Comparison of ENCODE assay signal across 29 mouse cellular contexts in genomic region chr6:87536270-87536669, GRCm38 (mm10). TPM values are rescaled to one million over a fixed set of nuclear protein-coding genes. Genes with fewer than 3 reads are reported as not detected.
A peak's percentile ranks its signal among the peaks of the same experiment; 100 is the strongest.
DNase-seq lines count a peak whose midpoint lies in the region; ATAC-seq and TF ChIP-seq lines count a peak whose summit lies in the region.
"Had no signal": no experiment of that assay in that cellular context is flagged by ENCODE, and none has a peak within 500 bp of the region (broad histone marks: within the 10 kb centered on the region; RNA-seq: fewer than 3 reads in every experiment).

No protein-coding gene starts in this region.

- peaks cover 21% of the 10 kb centered on the region for H3K27me3 ChIP-seq in liver, embryonic 16.5 days (ENCODE audit: control insufficient read depth, insufficient read depth, low read depth, low read length)
- peaks cover 20% of the 10 kb centered on the region for H3K27me3 ChIP-seq in liver, embryonic 11.5 days (replicated peaks; ENCODE audit: control insufficient read depth, insufficient read depth, low read length)
- no peaks in the 10 kb centered on the region for H3K27me3 ChIP-seq in neural tube, embryonic 15.5 days (replicated peaks)
- H3K27me3 ChIP-seq: hindbrain, embryonic 13.5 days had no signal

- no peaks in the 10 kb centered on the region for H3K36me3 ChIP-seq in liver, embryonic 16.5 days (ENCODE audit: control insufficient read depth, insufficient read depth)
- no peaks in the 10 kb centered on the region for H3K36me3 ChIP-seq in liver, embryonic 11.5 days (ENCODE audit: control insufficient read depth, insufficient read depth, low read length)
- H3K36me3 ChIP-seq in macrophage (ENCODE audit: inconsistent target): no peaks in the 10 kb centered on the region
- H3K36me3 ChIP-seq in neural tube, embryonic 15.5 days: no peaks in the 10 kb centered on the region
- H3K36me3 ChIP-seq: embryonic facial prominence, embryonic 13.5 days; forebrain, embryonic 10.5 days; G1E; heart, embryonic 12.5 days; hindbrain, embryonic 13.5 days; limb, embryonic 10.5 days; limb, embryonic 15.5 days; liver, embryonic 15.5 days; midbrain, embryonic 13.5 days had no signal

- no peak overlapping the region for H3K4me3 ChIP-seq in liver, embryonic 16.5 days (ENCODE audit: low read depth, low read length)
- H3K4me3 ChIP-seq in liver, embryonic 11.5 days (ENCODE audit: low read depth, low read length): no peak overlapping the region
- no peak overlapping the region for H3K4me3 ChIP-seq in bone marrow, adult 2 months (replicated peaks; ENCODE audit: control insufficient read depth, low read depth, low read length)
- H3K4me3 ChIP-seq in macrophage (ENCODE audit: inconsistent target): no peak overlapping the region
- no peak overlapping the region for H3K4me3 ChIP-seq in neural tube, embryonic 15.5 days (replicated peaks)
- H3K4me3 ChIP-seq: embryonic facial prominence, embryonic 13.5 days; forebrain, embryonic 10.5 days; heart, embryonic 12.5 days; hindbrain, embryonic 13.5 days; layer of hippocampus, adult 2 months; limb, embryonic 10.5 days; limb, embryonic 15.5 days; liver, embryonic 15.5 days; midbrain, embryonic 13.5 days had no signal

- 57% methylated on average over 8 of the region's 8 CpGs for WGBS in liver, embryonic 16.5 days (ENCODE audit: insufficient replicate concordance)
- 67% methylated on average over 8 of the region's 8 CpGs for WGBS in liver, embryonic 11.5 days
- WGBS in bone marrow, adult 2 months: 53% methylated on average over 8 of the region's 8 CpGs
- 78% methylated on average over 7 of the region's 8 CpGs for WGBS in macrophage (ENCODE audit: missing documents)
- 67% methylated on average over 8 of the region's 8 CpGs for WGBS in neural tube, embryonic 15.5 days

- TF ChIP-seq CTCF in bone marrow, adult 2 months (IDR thresholded peaks at IDR 0.05; ENCODE audit: control insufficient read depth, insufficient read depth, low read length): no peak

- TF ChIP-seq POLR2A in bone marrow, adult 2 months (IDR thresholded peaks at IDR 0.05; ENCODE audit: borderline replicate concordance, control insufficient read depth, low read depth, low read length): no peak

- no peaks in the 10 kb centered on the region for H3K9me3 ChIP-seq in liver, embryonic 16.5 days (replicated peaks; ENCODE audit: control insufficient read depth, low read length)
- no peaks in the 10 kb centered on the region for H3K9me3 ChIP-seq in liver, embryonic 11.5 days (ENCODE audit: control insufficient read depth, low read length)
- no peaks in the 10 kb centered on the region for H3K9me3 ChIP-seq in neural tube, embryonic 15.5 days (replicated peaks)
- H3K9me3 ChIP-seq: embryonic facial prominence, embryonic 13.5 days; forebrain, embryonic 10.5 days; G1E; heart, embryonic 12.5 days; hindbrain, embryonic 13.5 days; limb, embryonic 10.5 days; limb, embryonic 15.5 days; liver, embryonic 15.5 days; midbrain, embryonic 13.5 days had no signal

- DNase-seq in liver, embryonic 11.5 days (ENCODE audit: low spot score): no peak
- DNase-seq in CD4-positive, CD25-positive, alpha-beta regulatory T cell, adult 2 months (ENCODE audit: low read depth, low spot score): peak; percentile 63
- DNase-seq in cerebellum, adult 18-20 months: no peak
- DNase-seq in kidney, adult 9 months: no peak
- DNase-seq: adrenal gland, postnatal 14 days; cerebellum, adult 9-10 months; embryo, embryonic 11 days; gastrocnemius, postnatal 14 days; heart, adult 18-20 months; heart, postnatal 4 days; kidney, adult 11 months; kidney, postnatal 36 days; layer of hippocampus, postnatal 36 days had no signal

- ATAC-seq in liver, embryonic 16.5 days (ENCODE audit: low read depth): no peak
- no peak for ATAC-seq in liver, embryonic 11.5 days (replicated peaks; ENCODE audit: low FRiP score)
- no peak for ATAC-seq in neural tube, embryonic 15.5 days (ENCODE audit: low FRiP score)
- ATAC-seq: forebrain, embryonic 16.5 days; midbrain, embryonic 13.5 days had no signal

- H3K9ac ChIP-seq in liver, embryonic 16.5 days (ENCODE audit: low read depth, low read length): no peak overlapping the region
- no peak overlapping the region for H3K9ac ChIP-seq in liver, embryonic 11.5 days (ENCODE audit: low read depth, low read length)
- no peak overlapping the region for H3K9ac ChIP-seq in neural tube, embryonic 15.5 days (replicated peaks)
- H3K9ac ChIP-seq: embryonic facial prominence, embryonic 13.5 days; heart, embryonic 12.5 days; hindbrain, embryonic 13.5 days; limb, embryonic 15.5 days; liver, embryonic 15.5 days; midbrain, embryonic 13.5 days had no signal

- H3K4me2 ChIP-seq in liver, embryonic 16.5 days (ENCODE audit: low read depth, low read length): no peak overlapping the region
- no peak overlapping the region for H3K4me2 ChIP-seq in liver, embryonic 11.5 days
- H3K4me2 ChIP-seq in neural tube, embryonic 15.5 days: no peak overlapping the region
- H3K4me2 ChIP-seq: embryonic facial prominence, embryonic 13.5 days; heart, embryonic 12.5 days; hindbrain, embryonic 13.5 days; limb, embryonic 15.5 days; liver, embryonic 15.5 days; midbrain, embryonic 13.5 days had no signal

- peaks cover 9% of the 10 kb centered on the region for H3K4me1 ChIP-seq in liver, embryonic 16.5 days (ENCODE audit: control insufficient read depth, low read depth, low read length)
- H3K4me1 ChIP-seq in liver, embryonic 11.5 days (replicated peaks; ENCODE audit: control insufficient read depth, insufficient read depth, low read length): peaks cover 6% of the 10 kb centered on the region; the same call in 1 of the 2 replicates
- H3K4me1 ChIP-seq in bone marrow, adult 2 months (ENCODE audit: control insufficient read depth, insufficient read depth, low read length): peaks cover 19% of the 10 kb centered on the region
- no peaks in the 10 kb centered on the region for H3K4me1 ChIP-seq in neural tube, embryonic 15.5 days
- H3K4me1 ChIP-seq: forebrain, embryonic 10.5 days had no signal

- H3K79me2 ChIP-seq in macrophage (ENCODE audit: inconsistent target): peaks cover 20% of the 10 kb centered on the region

- H3K27ac ChIP-seq in liver, embryonic 16.5 days (ENCODE audit: low read length): 0 out of 2 replicates have a peak overlapping the region, but pooled peaks have one; percentile 35
- H3K27ac ChIP-seq in liver, embryonic 11.5 days (ENCODE audit: low read depth, low read length): no peak overlapping the region
- peak overlapping the region; percentile 58 for H3K27ac ChIP-seq in bone marrow, adult 2 months (ENCODE audit: control insufficient read depth, insufficient read depth, low read depth, low read length, poor library complexity)
- peak overlapping the region; percentile 96 for H3K27ac ChIP-seq in macrophage
- H3K27ac ChIP-seq in neural tube, embryonic 15.5 days (replicated peaks): no peak overlapping the region
- H3K27ac ChIP-seq: embryonic facial prominence, embryonic 13.5 days; forebrain, embryonic 10.5 days; hindbrain, embryonic 13.5 days; layer of hippocampus, adult 2 months; limb, embryonic 10.5 days; limb, embryonic 15.5 days; liver, embryonic 15.5 days; midbrain, embryonic 13.5 days; stomach, postnatal 0 days had no signal

RNA-seq across cellular contexts. Expression of gene Arhgap25, which starts 3.2 kb away (rescaled TPM):
- polyA plus RNA-seq in liver, embryonic 16.5 days (2015; fragmentation: Nextera tagmentation; extraction: Ambion mirVana): 4.7 and 5.1 TPM in 2 replicates
- 6.9 and 7.9 TPM in 2 replicates for polyA plus RNA-seq in liver, embryonic 11.5 days (2014; fragmentation: Nextera tagmentation; extraction: Ambion mirVana)
- 9.9 and 24.4 TPM in 2 replicates for polyA plus RNA-seq in bone marrow, adult 2 months (2011; ENCODE audit: insufficient read depth, insufficient read length, low replicate concordance, missing spikeins)
- total RNA-seq in macrophage (2018; cell fraction: chromatin; rRNA removed): 100 to 1,000 TPM in 17 of 26 experiments, 10 to 100 TPM in 9; 16.9 to 236 (median 130) TPM
- total RNA-seq in macrophage (2018; cell fraction: cytosol; rRNA removed): 100 to 1,000 TPM in 2 of 26 experiments, 10 to 100 TPM in 24; 20.6 to 107 (median 78.6) TPM
- 100 to 1,000 TPM in 15 of 26 experiments, 10 to 100 TPM in 11; 20.6 to 179 (median 118) TPM for total RNA-seq in macrophage (2018; cell fraction: nucleus; rRNA removed)
- polyA plus RNA-seq in macrophage (2018): 57.1 to 128 TPM (median 92.0 TPM) in 3 replicates
- polyA plus RNA-seq in neural tube, embryonic 15.5 days (2015; fragmentation: Nextera tagmentation; extraction: Ambion mirVana): 3.6 and 6.3 TPM in 2 replicates

RNA-seq across cellular contexts. Expression of gene Prokr1, which starts 54.3 kb away (rescaled TPM):
- 5.8 and 7.0 TPM in 2 replicates for polyA plus RNA-seq in liver, embryonic 16.5 days (2015; fragmentation: Nextera tagmentation; extraction: Ambion mirVana)
- 1.8 and 3.2 TPM in 2 replicates for polyA plus RNA-seq in liver, embryonic 11.5 days (2014; fragmentation: Nextera tagmentation; extraction: Ambion mirVana)
- 1.6 and 2.0 TPM in 2 replicates for polyA plus RNA-seq in bone marrow, adult 2 months (2011; ENCODE audit: insufficient read depth, insufficient read length, low replicate concordance, missing spikeins)
- 1 to 10 TPM in 1 of 26 experiments, under 1 TPM in 10, not detected in 15; 0.15 to 1.4 (median 0.33) TPM for total RNA-seq in macrophage (2018; cell fraction: chromatin; rRNA removed)
- 1 to 10 TPM in 8 of 26 experiments, under 1 TPM in 18; 0.14 to 1.4 (median 0.38) TPM for total RNA-seq in macrophage (2018; cell fraction: cytosol; rRNA removed)
- 1 to 10 TPM in 5 of 26 experiments, under 1 TPM in 21; 0.19 to 2.3 (median 0.67) TPM for total RNA-seq in macrophage (2018; cell fraction: nucleus; rRNA removed)
- 0.82 to 2.6 TPM (median 1.1 TPM) in 3 replicates for polyA plus RNA-seq in macrophage (2018)
- 3.0 and 3.9 TPM in 2 replicates for polyA plus RNA-seq in neural tube, embryonic 15.5 days (2015; fragmentation: Nextera tagmentation; extraction: Ambion mirVana)

Comparison
In these comparisons a context has a peak if more than half of its experiments do, and no peak if none do; other contexts are left out.
1. H3K27ac ChIP-seq: peak in liver, embryonic 16.5 days (single experiment), bone marrow, adult 2 months (single experiment) and macrophage (single experiment); none in liver, embryonic 11.5 days (single experiment) and neural tube, embryonic 15.5 days (single experiment).